Mouse (Mus musculus) erythroid progenitor cell, adult 5-6 weeks (primary cell): Measurements from ENCODE around the gene Hsdl2. TPM values are rescaled to one million over a fixed set of nuclear protein-coding genes. Genes with fewer than 3 reads are reported as not detected.
"Not testable (repeated sequence)": the region's sequence is repeated elsewhere in the genome, so short reads cannot be mapped to it uniquely, and the experiment has no call there.

ENCODE experiments used
- ATAC-seq: replicated peaks from 2 replicates; pipeline ENCODE4 v1.8.0; 2016; ENCODE audit warnings: moderate number of reproducible peaks, mild to moderate bottlenecking, moderate TSS enrichment, inconsistent platforms; ENCODE audit not compliant: poor library complexity, low FRiP score, severe bottlenecking
- total RNA-seq, 2 experiments: library from RNA; stranded (forward) in 1 of 2; stranded (reverse) in 1 of 2; fragments of 150-400 nt in 1 of 2; fragments of 186-747, 209-891 nt in 1 of 2; gene quantifications; 2 replicates each; pipeline versions ENCODE4 v1.2.3 to v1.2.4; 2015 to 2017; ENCODE audit warnings: low replicate concordance in 2 of 2

Gene Hsdl2
- total RNA-seq, 2 experiments from 2014 or later, result 13.8 to 20.7 TPM

- no peak for ATAC-seq
Observed at GRCm38 (mm10) chr4:59558096-59558720, 23.2 kb upstream of the Hsdl2 start.

- no peak for ATAC-seq
Observed at GRCm38 (mm10) chr4:59560141-59560540, 21.2 kb upstream of the Hsdl2 start.

DNA sequence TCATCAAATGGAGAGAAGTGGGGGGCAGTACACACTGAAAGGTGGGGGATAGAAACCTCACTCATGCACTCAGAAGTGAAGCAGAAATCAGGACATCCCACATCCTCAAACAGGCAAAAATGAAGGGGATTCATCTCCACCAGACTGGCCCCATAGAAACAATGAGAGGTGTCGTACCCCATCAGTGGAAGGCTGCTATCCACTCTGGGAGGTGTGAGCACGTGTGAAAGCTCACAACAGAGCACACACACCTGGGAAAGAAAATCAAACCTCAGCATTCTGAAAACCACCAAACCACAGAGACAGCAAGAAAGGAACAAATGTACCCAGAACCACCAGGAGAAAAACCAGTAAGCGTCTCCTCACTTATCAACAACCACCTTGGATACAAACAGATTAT, 17.2 kb upstream of the Hsdl2 start:
- no peak for ATAC-seq

- no peak for ATAC-seq
Observed at GRCm38 (mm10) chr4:59565571-59566188, 15.7 kb upstream of the Hsdl2 start.

DNA sequence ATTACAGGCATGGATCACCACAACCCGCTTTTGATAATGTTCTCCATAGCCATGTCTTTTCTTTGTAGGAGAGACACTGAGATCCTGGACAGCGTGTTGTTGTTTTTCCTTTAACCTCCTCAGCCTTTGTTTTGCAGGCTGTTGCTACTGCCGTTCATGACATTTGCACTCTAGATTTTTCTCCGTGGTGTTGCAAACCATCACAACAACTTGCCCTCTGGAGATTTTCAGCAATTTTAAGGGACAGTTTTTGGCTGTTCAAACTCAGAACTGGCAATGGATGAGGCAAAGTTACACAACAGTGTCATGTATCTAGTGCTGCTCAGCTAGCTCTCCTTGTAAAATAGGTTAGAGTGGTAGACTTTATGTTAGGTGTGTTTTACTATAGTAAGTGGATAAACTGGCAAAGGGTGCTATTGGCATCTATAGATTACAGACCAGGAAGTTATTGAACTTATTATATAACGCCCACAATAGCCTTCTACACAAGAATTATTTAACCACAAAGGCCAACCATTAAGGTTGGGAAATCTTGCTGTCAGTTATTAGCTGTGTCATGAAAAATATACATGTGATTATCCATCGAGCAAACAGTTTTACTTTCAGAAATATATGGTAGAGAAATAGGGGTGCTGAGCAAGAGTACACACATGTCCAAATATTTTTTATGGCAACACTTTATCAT, 13.6 kb upstream of the Hsdl2 start:
- no peak for ATAC-seq

GRCm38 (mm10) chr4:59569538-59569937, 11.8 kb upstream of the Hsdl2 start:
- peak; percentile 81 for ATAC-seq

- not testable (repeated sequence) for ATAC-seq
Observed at GRCm38 (mm10) chr4:59570519-59570918, 10.8 kb upstream of the Hsdl2 start.

GRCm38 (mm10) chr4:59572521-59573118, 8.7 kb upstream of the Hsdl2 start:
- ATAC-seq, result peak; percentile 48

DNA sequence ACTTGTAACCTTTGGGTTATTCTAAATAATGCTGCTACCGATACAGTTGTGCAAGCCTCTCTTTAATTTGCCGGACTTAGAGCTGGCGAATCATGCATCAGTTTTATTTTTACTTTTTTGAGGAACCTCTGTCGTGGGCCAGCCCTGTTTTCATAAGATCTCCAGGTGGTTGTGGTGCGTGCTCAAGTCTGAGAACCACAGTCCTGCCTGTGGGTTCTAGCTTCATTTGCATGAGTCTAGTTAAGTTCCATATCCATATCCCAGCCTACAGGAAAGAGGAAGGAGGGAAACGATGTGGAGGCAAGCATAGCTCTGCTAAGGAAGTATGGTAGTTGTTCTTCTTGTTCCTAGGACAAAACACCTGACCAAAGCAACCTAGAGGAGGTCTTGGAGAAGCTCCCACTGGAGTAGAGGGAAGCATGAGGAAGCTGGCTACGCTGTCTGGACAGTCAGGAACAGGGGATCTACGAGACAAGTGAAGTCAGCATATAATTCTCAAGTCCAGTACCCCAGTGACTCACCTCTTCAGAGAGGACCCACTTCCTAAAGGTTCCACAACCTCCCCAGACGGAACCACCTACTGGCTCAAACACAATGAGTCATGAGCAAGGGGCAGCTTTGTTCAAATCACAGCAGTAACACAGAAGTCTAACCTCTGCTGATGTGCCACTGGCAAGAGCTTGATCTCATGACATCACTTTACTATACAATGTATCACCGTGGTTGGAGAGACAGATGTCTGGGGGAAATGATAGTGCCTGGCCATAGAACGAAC, 6.0 kb upstream of the Hsdl2 start:
- ATAC-seq, result no peak

DNA sequence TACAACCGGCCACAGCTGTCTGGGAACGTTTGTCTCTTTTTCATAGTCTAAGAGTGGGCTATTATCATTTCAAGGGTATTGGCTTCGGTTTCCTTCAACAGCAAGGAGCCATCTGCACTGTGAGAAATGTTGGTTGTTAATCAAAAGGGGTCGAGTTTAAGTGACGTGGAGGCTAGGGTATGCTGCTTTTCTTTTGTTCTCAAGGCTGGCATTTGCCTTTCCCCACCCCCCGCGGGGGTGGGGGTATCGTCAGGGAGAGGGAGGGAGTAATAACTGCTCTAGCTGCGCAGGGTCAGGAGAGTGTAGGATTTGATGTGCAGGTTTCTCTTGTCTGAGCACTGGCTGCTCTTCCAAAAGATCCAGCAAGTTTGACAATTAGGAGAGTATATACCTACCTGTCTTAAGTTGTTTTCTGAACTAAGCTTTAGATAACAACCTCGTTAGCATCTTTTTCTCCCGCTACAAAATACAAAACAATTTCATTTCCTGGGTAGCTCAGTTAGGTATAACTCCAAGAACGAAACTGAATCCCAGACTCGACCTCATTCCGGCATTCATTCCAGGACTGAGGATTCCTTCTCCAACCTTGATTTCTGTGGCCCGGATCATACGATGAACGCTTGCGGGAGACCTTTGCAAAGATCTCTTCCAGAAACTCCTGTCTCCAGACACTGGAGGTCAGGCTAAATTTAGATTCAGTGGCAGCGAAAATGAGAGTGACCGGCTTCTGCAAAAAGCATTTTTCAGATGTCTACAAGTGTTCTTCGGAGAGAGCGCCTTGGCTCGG, 675 bp upstream of the Hsdl2 start:
- peak; percentile 20 for ATAC-seq

GRCm38 (mm10) chr4:59582186-59582585, 823 bp downstream of the Hsdl2 start:
- no peak for ATAC-seq

DNA sequence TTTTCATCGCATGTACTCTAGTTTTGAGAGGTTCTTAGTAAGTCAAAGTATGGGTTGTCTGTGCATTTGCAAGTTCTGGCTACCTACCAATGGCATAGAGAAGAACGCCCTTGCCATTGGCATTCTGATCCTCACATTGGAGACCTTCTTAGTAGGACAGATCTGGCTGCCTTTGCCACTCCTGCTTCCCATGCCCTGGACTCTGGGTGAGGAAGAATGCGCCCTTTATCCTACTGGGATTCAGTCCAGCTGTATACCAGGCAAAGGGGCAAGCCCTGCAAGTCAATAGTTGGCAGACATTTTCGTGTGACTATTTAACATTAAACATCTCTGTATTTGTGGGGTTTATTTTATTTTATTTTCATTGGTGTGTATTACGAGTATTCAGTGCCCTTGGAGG, 3.7 kb downstream of the Hsdl2 start:
- no peak for ATAC-seq

DNA sequence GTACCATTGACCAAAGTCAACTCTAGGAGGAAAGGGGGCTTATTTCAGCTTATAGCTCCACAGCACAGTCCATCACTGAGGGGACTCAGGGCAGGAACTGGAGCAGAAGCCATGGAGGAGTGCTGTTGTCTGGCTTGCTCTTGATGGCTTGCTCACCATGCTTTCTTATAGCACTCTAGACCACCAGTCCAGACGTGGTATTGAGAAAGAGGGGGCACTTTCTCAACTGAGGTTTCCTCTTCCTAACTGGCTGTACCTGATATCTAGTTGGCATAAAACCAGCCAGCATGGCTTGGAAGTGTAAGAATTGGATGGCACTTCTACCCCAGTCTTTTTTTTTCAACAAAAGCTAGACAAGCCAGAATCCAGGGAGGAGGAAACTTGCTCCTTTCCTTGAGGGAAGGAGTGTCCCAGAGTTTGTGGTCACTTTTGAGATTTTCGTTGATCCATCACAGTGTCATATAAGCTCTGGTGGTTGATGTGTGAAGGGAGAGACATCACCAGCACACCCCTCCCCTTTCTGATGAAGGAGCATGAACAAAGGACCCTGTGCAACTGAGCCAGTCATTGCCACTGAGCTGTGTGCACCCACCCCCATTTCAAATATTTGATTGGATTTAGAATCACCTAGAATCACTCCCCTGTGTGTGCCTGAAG, 6.0 kb downstream of the Hsdl2 start:
- ATAC-seq, result no peak

- ATAC-seq, result no peak
Observed at GRCm38 (mm10) chr4:59587872-59588226, 6.5 kb downstream of the Hsdl2 start.

DNA sequence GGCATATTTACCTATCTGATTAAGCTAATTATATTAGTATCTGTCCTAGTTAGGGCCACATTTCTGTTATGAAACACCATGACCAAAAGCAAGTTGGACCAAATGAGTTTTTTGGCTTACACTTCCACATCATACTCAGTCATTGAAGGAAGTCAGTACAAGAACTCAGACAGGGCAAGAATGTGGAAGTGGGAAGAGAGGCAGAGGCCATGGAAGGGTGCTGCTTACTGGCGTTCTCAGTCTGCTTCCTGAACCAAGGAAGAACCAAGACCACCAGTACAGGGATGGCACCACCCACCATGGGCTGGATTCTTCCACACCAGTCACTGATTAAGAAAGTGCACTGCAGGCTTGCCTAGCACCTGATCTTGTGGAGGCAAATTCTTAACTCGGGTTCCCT, 13.3 kb downstream of the Hsdl2 start:
- ATAC-seq, result no peak

GRCm38 (mm10) chr4:59596556-59596955, 15.2 kb downstream of the Hsdl2 start:
- no peak for ATAC-seq

DNA sequence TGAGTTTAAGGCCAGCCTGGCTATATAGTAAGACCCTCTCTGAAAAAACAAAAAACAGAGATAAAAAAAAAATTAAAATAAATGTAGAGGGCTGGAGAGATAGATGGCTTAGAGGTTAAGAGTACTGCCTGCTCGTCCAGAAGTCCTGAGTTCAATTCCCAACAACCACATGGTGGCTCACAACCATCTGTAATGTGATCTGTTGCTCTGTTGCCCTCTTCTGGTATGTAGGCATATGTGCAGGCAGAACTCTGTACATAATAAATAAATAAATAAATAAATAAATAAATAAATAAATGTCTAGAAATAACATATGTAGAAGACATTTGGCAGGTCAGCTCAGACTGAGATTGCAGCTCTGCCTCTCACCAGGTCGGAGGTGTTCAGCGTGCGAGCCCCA, 21.3 kb downstream of the Hsdl2 start:
- ATAC-seq, result no peak

GRCm38 (mm10) chr4:59604892-59605291, 23.5 kb downstream of the Hsdl2 start:
- peak; percentile 77 for ATAC-seq

DNA sequence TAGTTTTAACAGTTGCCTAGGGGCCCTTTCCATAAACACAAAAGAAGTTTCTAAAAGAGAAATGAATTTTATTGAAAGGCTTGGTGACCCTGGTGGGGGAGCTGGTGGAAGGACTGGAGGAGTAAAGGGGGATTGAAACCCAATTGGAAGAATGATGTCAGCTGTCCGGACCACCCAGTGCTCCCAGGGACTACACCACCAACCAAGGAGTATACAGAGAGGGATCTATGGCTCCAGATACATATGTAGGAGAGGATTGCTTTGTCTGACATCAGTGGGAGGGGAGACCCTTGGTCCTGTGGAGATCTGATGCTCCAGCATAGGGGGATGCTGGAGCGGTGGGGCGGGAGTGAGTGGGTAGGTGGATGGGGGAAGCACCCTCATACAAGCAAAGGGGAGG, 24.1 kb downstream of the Hsdl2 start:
- ATAC-seq, result no peak
